ENCODE assay signal across 9 mouse cellular contexts in the genomic region with DNA sequence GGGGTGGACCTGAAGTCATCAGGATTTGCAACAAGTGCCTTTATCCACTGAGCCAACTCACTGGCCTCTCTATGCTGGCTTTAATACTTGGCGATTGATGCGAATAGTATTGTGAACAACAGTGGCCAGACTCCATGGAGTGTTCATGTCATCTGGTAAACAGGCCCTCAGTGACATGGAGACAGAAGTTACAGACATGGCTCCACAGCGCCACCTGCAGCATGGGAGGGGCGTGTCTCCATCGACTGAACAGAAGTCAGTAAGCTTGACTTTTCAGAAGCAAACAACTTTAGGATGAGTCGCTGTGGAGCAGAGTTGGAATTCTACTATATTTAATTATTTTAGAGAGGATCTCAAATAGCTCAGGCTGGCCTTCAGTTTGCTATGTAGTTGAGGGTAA.
DNase-seq lines count a peak whose midpoint lies in the region; ATAC-seq and TF ChIP-seq lines count a peak whose summit lies in the region.
"Had no signal": no experiment of that assay in that cellular context is flagged by ENCODE, and none has a peak within 500 bp of the region (broad histone marks: within the 10 kb centered on the region; RNA-seq: fewer than 3 reads in every experiment).

No protein-coding gene starts in this region.

- ATAC-seq in heart, postnatal 0 days (ENCODE audit: insufficient read depth, low read depth) = no peak
- ATAC-seq in heart, embryonic 11.5 days (replicated peaks; ENCODE audit: insufficient number of reproducible peaks, low FRiP score, low TSS enrichment) = no peak
- no peak for ATAC-seq in inflammation-experienced regulatory T-cells, adult 6 months

- no peaks in the 10 kb centered on the region for H3K4me1 ChIP-seq in heart, postnatal 0 days (ENCODE audit: control insufficient read depth, insufficient read depth)
- H3K4me1 ChIP-seq in heart, embryonic 11.5 days (ENCODE audit: control insufficient read depth, insufficient read depth, low read length) = no peaks in the 10 kb centered on the region
- H3K4me1 ChIP-seq: neural tube, embryonic 13.5 days had no signal

- no peaks in the 10 kb centered on the region for H3K36me3 ChIP-seq in heart, postnatal 0 days (replicated peaks; ENCODE audit: control insufficient read depth, insufficient read depth, low read length)
- no peaks in the 10 kb centered on the region for H3K36me3 ChIP-seq in heart, embryonic 11.5 days (ENCODE audit: control insufficient read depth, insufficient read depth, low read length)
- H3K36me3 ChIP-seq: neural tube, embryonic 13.5 days had no signal

- no peak overlapping the region for H3K27ac ChIP-seq in heart, postnatal 0 days (ENCODE audit: low read depth)
- H3K27ac ChIP-seq in heart, embryonic 11.5 days (ENCODE audit: low read depth, low read length) = no peak overlapping the region
- H3K27ac ChIP-seq: neural tube, embryonic 13.5 days had no signal

- H3K9ac ChIP-seq in heart, postnatal 0 days (replicated peaks; ENCODE audit: low read depth, low read length) = no peak overlapping the region
- H3K9ac ChIP-seq in heart, embryonic 11.5 days (ENCODE audit: low read depth, low read length) = no peak overlapping the region
- H3K9ac ChIP-seq: neural tube, embryonic 13.5 days had no signal

- H3K27me3 ChIP-seq in heart, postnatal 0 days (ENCODE audit: control insufficient read depth, insufficient read depth, low read length) = no peaks in the 10 kb centered on the region
- H3K27me3 ChIP-seq in heart, embryonic 11.5 days (ENCODE audit: control insufficient read depth, insufficient read depth, low read length) = no peaks in the 10 kb centered on the region
- H3K27me3 ChIP-seq: neural tube, embryonic 13.5 days had no signal

- peak; percentile 17; the same call in 1 of the 2 replicates for TF ChIP-seq CTCF in heart, postnatal 0 days (IDR thresholded peaks at IDR 0.05; ENCODE audit: low read depth)

- no peak overlapping the region for H3K4me3 ChIP-seq in heart, postnatal 0 days (ENCODE audit: low read depth, low read length)
- H3K4me3 ChIP-seq in heart, embryonic 11.5 days (ENCODE audit: low read depth, low read length) = no peak overlapping the region
- H3K4me3 ChIP-seq: neural tube, embryonic 13.5 days had no signal

- no peak overlapping the region for H3K4me2 ChIP-seq in heart, postnatal 0 days (ENCODE audit: low read depth, low read length)
- H3K4me2 ChIP-seq in heart, embryonic 11.5 days = no peak overlapping the region
- H3K4me2 ChIP-seq: neural tube, embryonic 13.5 days had no signal

- no peak for TF ChIP-seq EP300 in heart, postnatal 0 days (IDR thresholded peaks at IDR 0.05; ENCODE audit: low read depth)

- DNase-seq in heart, postnatal 0 days (ENCODE audit: low spot score) = no peak
- DNase-seq in ovary, postnatal 36 days (ENCODE audit: low spot score) = peak; percentile 10
- no peak for DNase-seq in ovary, postnatal 10 days (ENCODE audit: low spot score)
- DNase-seq in c-Kit-positive CD71-positive TER-119-negative erythroid progenitor cells, embryonic 14.5 days (ENCODE audit: low read depth) = peak; percentile 22
- peak; percentile 31 for DNase-seq in lung, postnatal 10 days
- DNase-seq in thymus, postnatal 25 days = peak; percentile 23

- no peaks in the 10 kb centered on the region for H3K9me3 ChIP-seq in heart, postnatal 0 days (replicated peaks; ENCODE audit: control insufficient read depth, low read length)
- no peaks in the 10 kb centered on the region for H3K9me3 ChIP-seq in heart, embryonic 11.5 days (replicated peaks; ENCODE audit: control insufficient read depth, low read length)
- H3K9me3 ChIP-seq: neural tube, embryonic 13.5 days had no signal

- 61% methylated on average over 6 of the region's 6 CpGs for WGBS in heart, postnatal 0 days
- 58% methylated on average over 6 of the region's 6 CpGs for WGBS in heart, embryonic 11.5 days (ENCODE audit: insufficient replicate concordance)

Comparison
In these comparisons a context has a peak if more than half of its experiments do, and no peak if none do; other contexts are left out.
1. DNase-seq: peak in ovary, postnatal 36 days (single experiment), c-Kit-positive CD71-positive TER-119-negative erythroid progenitor cells, embryonic 14.5 days (single experiment), lung, postnatal 10 days (single experiment) and thymus, postnatal 25 days (single experiment); none in heart, postnatal 0 days (single experiment) and ovary, postnatal 10 days (single experiment).